Mouse (Mus musculus) lung, adult 2 months (tissue): ENCODE results near the gene Pitpnm2.

Experiments used
- CTCF ChIP-seq: fragments of 200-500 bp; IDR thresholded peaks from 2 replicates; pipeline ENCODE4 v1.5.1; 2011; ENCODE audit warnings: mild to moderate bottlenecking, low read length, control low read depth; ENCODE audit not compliant: insufficient read depth
- POLR2A ChIP-seq: fragments of 200-500 bp; IDR thresholded peaks from 2 replicates; pipeline ENCODE4 v1.6.1; 2011; ENCODE audit warnings: low read depth, mild to moderate bottlenecking, control low read depth, low read length, borderline replicate concordance; ENCODE audit errors: extremely low read depth

- TF ChIP-seq POLR2A (no peak), CTCF (no peak)
Observed at GRCm38 (mm10) chr5:124122357-124122756, 127.2 kb downstream of the Pitpnm2 start.
